Mouse (Mus musculus) gastrocnemius, adult 18-20 months (tissue): ENCODE measurements around the gene Stac2. TPM values are rescaled to one million over a fixed set of nuclear protein-coding genes. Genes with fewer than 3 reads are reported as not detected.

Experiments
- DNase-seq: peaks from one replicate; pipeline ENCODE4 v3.0.0; 2021; ENCODE audit warnings: low spot score
- microRNA-seq: library from miRNA; unstranded; fragments of <30 nt; microRNA quantifications from one replicate; pipeline ENCODE4 v1.2.0, GENCODE M21; 2021
- total RNA-seq, 2 experiments: library from RNA; stranded (reverse); gene quantifications; 2 replicates each; pipeline ENCODE4 v1.2.3; 2021

Gene Stac2
- total RNA-seq, 2 experiments from 2014 or later: 0.14 to 0.16 TPM

- no peak for DNase-seq
These were observed 54.2 kb downstream of the Stac2 start for GRCm38 (mm10) chr11:97998898-97999608.

- no peak for DNase-seq
These were observed 55.0 kb downstream of the Stac2 start for GRCm38 (mm10) chr11:97998074-97998793.

GRCm38 (mm10) chr11:97997387-97997960 lies 55.8 kb downstream of the Stac2 start:
- no peak for DNase-seq

DNA sequence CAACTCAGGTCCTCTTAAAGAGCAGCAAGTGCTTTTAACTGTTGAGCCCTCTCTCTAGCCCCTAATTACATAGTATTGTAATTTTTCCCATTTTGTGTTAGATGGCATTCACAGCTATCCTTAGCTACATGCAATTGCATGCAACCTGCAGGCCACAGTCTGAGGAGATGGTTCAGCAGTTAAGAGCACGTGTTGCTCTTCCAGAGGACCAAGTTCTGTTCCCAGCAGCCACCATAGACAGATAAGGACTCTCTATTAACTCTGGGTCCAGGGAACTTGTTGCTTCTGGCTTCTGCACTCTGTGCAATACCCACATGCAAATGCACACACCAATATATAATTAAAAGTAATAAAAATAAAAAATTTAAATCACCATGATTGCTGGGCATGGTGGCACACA lies 56.6 kb downstream of the Stac2 start:
- no peak for DNase-seq

DNA sequence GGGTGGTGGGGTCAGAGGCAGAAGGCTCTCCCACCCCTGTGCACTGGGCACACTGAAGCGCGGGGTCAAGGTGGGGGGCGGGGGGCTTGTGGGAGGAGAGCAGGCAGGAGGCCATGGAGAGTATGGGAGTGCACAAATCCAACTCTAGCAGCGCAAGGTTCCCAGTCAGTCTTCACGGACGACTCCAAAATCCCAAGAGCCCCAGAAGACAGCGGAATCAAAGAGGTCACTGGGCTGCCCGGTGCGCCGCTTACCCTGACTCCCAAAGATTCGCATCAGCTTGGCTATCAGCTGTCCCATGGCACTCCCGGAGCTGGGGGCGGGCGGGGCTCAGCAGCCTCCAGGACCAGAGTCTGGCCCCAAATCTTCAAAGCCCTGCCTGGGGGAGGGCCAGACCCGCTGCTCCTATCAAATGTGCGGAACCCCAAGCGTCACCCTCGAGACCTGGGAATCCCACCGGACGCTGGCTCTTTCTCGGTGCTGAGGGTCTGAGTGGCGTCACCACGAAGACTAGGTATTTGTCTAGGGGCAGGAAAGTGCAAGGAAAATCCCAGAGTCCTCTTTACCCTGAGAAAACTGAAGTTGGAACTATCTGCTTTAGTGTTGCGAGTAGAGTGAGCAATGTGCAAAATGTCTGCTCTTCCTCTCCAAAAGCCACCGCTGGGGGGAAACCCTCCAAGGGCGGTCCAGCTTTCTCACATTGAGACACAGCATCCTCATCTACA lies 57.5 kb downstream of the Stac2 start, which contains the start of gene Arl5c:
TSS of gene Arl5c (minus strand) at position 618 of the 725 bp plus-strand sequence.
- peak; percentile 36 for DNase-seq

DNA sequence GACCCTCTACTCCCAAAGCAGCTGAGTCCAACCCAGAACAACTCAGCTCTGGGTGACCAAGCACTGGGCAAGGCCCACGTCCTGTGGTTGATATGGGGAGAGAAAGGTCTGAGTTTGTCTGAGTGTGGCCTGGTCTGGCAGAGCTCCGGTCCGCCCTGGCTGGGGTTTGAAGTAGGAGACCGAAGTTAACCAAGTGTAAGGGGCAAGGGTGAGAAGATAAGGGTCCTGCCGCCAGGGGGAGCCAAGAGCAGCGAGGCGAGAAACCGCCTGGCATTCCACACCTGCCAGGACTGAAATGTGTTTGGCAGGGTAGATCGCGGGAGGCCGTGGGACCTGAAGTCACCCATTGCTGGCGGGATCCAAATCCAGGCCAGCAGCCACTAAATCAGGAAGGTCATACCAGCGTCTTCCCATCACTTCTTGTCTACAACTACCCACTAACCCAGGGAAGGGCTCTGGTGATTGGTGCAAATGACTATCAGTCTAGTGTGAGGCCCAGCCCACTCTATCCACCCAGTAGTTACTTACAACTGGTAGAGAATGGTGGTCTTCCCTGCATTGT lies 58.6 kb downstream of the Stac2 start:
- peak; percentile 81 for DNase-seq

DNA sequence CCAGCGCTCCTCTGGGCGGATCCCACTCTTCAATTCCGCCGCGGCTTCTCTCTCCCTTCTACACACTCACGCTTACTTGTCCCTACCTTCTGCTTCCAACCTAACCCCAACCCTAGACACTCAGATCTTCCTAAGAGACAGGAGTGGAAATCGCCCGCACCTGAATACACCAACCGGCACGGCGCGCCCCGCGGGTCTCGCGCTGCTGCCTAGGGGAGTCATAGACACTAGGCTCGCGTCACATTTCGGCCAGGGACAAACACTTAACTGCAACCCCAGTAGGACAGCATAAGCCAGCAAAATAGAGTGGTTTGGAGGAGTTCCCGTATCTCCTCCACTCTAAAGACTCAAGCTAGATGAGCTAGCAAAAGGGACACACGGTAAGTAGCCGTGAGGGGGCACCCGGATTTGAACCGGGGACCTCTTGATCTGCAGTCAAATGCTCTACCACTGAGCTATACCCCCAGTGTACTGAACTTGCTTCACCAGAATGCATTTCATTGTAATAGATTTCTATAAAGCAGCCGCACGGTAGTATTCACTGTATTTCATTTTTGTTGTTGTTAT lies 64.6 kb downstream of the Stac2 start:
- peak; percentile 90 for DNase-seq

GRCm38 (mm10) chr11:97987551-97988526 lies 65.4 kb downstream of the Stac2 start:
- DNase-seq: peak; percentile 94

GRCm38 (mm10) chr11:97986738-97987465 lies 66.4 kb downstream of the Stac2 start:
- no peak for DNase-seq

Small RNA genes within 50 kb of the gene (microRNA-seq; reads per million reads assigned to microRNA genes)
- not detected for gene Gm27597

Other genes with a start within 250 kb of the Stac2 start
- gene B230217C12Rik, start 212.7 kb downstream of the Stac2 start, total RNA-seq: under 1 TPM; 0.19 to 0.34 TPM
- gene Fbxo47, start 169.3 kb downstream of the Stac2 start, total RNA-seq: under 1 TPM; 0.16 to 0.38 TPM
- gene Plxdc1, start 67.0 kb downstream of the Stac2 start, total RNA-seq: 1 to 10 TPM; 2.1 to 2.6 TPM
- under 1 TPM in 1 of 2 experiments, not detected in 1; 0.26 TPM for gene Arl5c, start 57.3 kb downstream of the Stac2 start, total RNA-seq
- gene Cacnb1, start 30.4 kb downstream of the Stac2 start, total RNA-seq: 100 to 1,000 TPM; 167 to 198 TPM
- 100 to 1,000 TPM; 457 to 462 TPM for gene Rpl19, start 26.8 kb downstream of the Stac2 start, total RNA-seq
- gene Fbxl20, start 96.9 kb upstream of the Stac2 start, total RNA-seq: 1 to 10 TPM; 8.9 to 9.3 TPM
- gene Med1, start 139.8 kb upstream of the Stac2 start, total RNA-seq: 10 to 100 TPM; 24.5 to 25.3 TPM
- 10 to 100 TPM; 11.9 to 13.5 TPM for gene Cdk12, start 149.6 kb upstream of the Stac2 start, total RNA-seq